Mouse (Mus musculus): ENCODE results near the gene Gpr62. TPM values are rescaled to one million over a fixed set of nuclear protein-coding genes. Genes with fewer than 3 reads are reported as not detected.

Gpr62 gene
- total RNA-seq, 2 experiments from 2014 or later = 0.30 TPM; not detected in 1

- no peak for DNase-seq
- intact Hi-C loops (cut with DNase I) = no loop called here
Measured at GRCm38 (mm10) chr9:106460401-106461025, 5.2 kb downstream of the Gpr62 start.

GRCm38 (mm10) chr9:106459946-106460345, 5.8 kb downstream of the Gpr62 start:
- intact Hi-C loops (cut with DNase I) = loop anchor here (10.0 kb wide), 1 partner anchor 425 kb away; the partner anchor contains the start of gene Rbm15b
- DNase-seq = no peak

- intact Hi-C loops (cut with DNase I) = loop anchor here (10.0 kb wide), 1 partner anchor 427 kb away; the partner anchor contains the start of gene Rbm15b
- no peak for DNase-seq
Measured at GRCm38 (mm10) chr9:106457920-106458319, 7.8 kb downstream of the Gpr62 start.

- DNase-seq = no peak
- intact Hi-C loops (cut with DNase I) = loop anchor here (10.0 kb wide), 1 partner anchor 428 kb away; the partner anchor contains the start of gene Rbm15b
Measured at GRCm38 (mm10) chr9:106457163-106457559, 8.6 kb downstream of the Gpr62 start.

GRCm38 (mm10) chr9:106456325-106457162, 9.2 kb downstream of the Gpr62 start:
- DNase-seq = no peak

GRCm38 (mm10) chr9:106454888-106455681, 10.7 kb downstream of the Gpr62 start:
- DNase-seq = no peak
- intact Hi-C loops (cut with DNase I) = loop anchor here (10.0 kb wide), 1 partner anchor 430 kb away; the partner anchor contains the start of gene Rbm15b

More at GRCm38 (mm10) chr9:106456325-106457162, 9.2 kb downstream of the Gpr62 start:
- intact Hi-C loops (cut with DNase I) = loop anchor here (10.0 kb wide), 1 partner anchor 428 kb away; the partner anchor contains the start of gene Rbm15b

- intact Hi-C loops (cut with DNase I) = loop anchor here (10.0 kb wide), 1 partner anchor 431 kb away; the partner anchor contains the start of gene Rbm15b
- no peak for DNase-seq
Measured at GRCm38 (mm10) chr9:106454071-106454761, 11.5 kb downstream of the Gpr62 start.

- intact Hi-C loops (cut with DNase I) = loop anchor here (10.0 kb wide), 1 partner anchor 431 kb away; the partner anchor contains the start of gene Rbm15b
- DNase-seq = peak in 1 of 2 experiments; percentile 67
Measured at GRCm38 (mm10) chr9:106453271-106454070, 12.3 kb downstream of the Gpr62 start, which contains the start of gene Pcbp4. Pcbp4 (plus strand) TSS chr9:106453291.

- intact Hi-C loops (cut with DNase I) = loop anchor here (10.0 kb wide), 1 partner anchor 432 kb away; the partner anchor contains the start of gene Rbm15b
- no peak for DNase-seq
Measured at GRCm38 (mm10) chr9:106452821-106453220, 12.9 kb downstream of the Gpr62 start.

- intact Hi-C loops (cut with DNase I) = loop anchor here (10.0 kb wide), 1 partner anchor 432 kb away; the partner anchor contains the start of gene Rbm15b
- DNase-seq = no peak
Measured at GRCm38 (mm10) chr9:106452351-106452750, 13.4 kb downstream of the Gpr62 start.

GRCm38 (mm10) chr9:106451899-106452298, 13.8 kb downstream of the Gpr62 start:
- DNase-seq = no peak
- intact Hi-C loops (cut with DNase I) = loop anchor here (10.0 kb wide), 1 partner anchor 433 kb away; the partner anchor contains the start of gene Rbm15b

GRCm38 (mm10) chr9:106451298-106451697, 14.4 kb downstream of the Gpr62 start:
- intact Hi-C loops (cut with DNase I) = loop anchor here (10.0 kb wide), 1 partner anchor 434 kb away; the partner anchor contains the start of gene Rbm15b
- no peak for DNase-seq

- peak; percentile 61 to 65 for DNase-seq
- intact Hi-C loops (cut with DNase I) = loop anchor here (10.0 kb wide), 1 partner anchor 434 kb away; the partner anchor contains the start of gene Rbm15b
Measured at GRCm38 (mm10) chr9:106450661-106451060, 15.1 kb downstream of the Gpr62 start.

GRCm38 (mm10) chr9:106449947-106450346, 15.8 kb downstream of the Gpr62 start:
- intact Hi-C loops (cut with DNase I) = loop anchor here (2.0 to 10.0 kb wide), 2 partner anchors 27 to 435 kb away; partner anchors contain the start of genes Parp3 and Rbm15b
- DNase-seq = no peak

GRCm38 (mm10) chr9:106448498-106449031, 17.2 kb downstream of the Gpr62 start:
- intact Hi-C loops (cut with DNase I) = loop anchor here (2.0 kb wide), 1 partner anchor 28 kb away; the partner anchor contains the start of gene Parp3

GRCm38 (mm10) chr9:106447951-106448350, 17.8 kb downstream of the Gpr62 start:
- intact Hi-C loops (cut with DNase I) = loop anchor here (2.0 kb wide), 1 partner anchor 29 kb away; the partner anchor contains the start of gene Parp3
- no peak for DNase-seq

More at GRCm38 (mm10) chr9:106448498-106449031, 17.2 kb downstream of the Gpr62 start:
- DNase-seq = peak; percentile 82 to 86

GRCm38 (mm10) chr9:106447348-106447747, 18.4 kb downstream of the Gpr62 start, which contains the start of the genes Abhd14b and Abhd14a:
Abhd14b (plus strand) TSS chr9:106447459.
Abhd14a (minus strand) TSS chr9:106447678.
- DNase-seq = peak; percentile 93 to 97
- intact Hi-C loops (cut with DNase I) = no loop called here
